Mouse (Mus musculus): ENCODE data around the gene 2310061I04Rik. TPM values are rescaled to one million over a fixed set of nuclear protein-coding genes. Genes with fewer than 3 reads are reported as not detected.

Gene 2310061I04Rik
- polyA plus RNA-seq, 1 experiment from 2014 or later = 15.6 TPM

DNA sequence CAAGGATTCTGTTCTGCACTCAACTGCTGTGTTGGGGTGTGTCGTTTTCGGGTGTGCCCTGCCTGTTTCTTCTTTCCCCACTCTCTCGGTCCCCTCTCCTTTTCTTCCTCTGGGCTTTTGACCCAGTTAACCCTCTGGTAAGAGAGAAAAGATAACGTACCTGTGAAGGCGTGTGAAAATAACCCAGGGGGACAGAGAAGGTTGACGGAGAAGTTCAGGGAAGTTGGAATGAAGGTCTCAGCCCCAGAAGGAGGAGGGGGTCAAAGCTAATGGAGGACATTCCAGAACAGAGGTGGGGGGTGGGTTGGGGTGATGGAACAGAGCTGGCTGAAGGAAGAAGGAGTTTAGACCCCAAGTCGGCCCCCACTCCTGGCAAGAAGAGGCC lies 28.3 kb downstream of the 2310061I04Rik start:
- no peak for DNase-seq
- peaks cover 32% of the 10 kb centered on the region for H3K4me1 ChIP-seq (ENCODE audit: insufficient read depth)
- WGBS (ENCODE audit: insufficient replicate concordance) = 2% methylated on average over 7 of the region's 7 CpGs
- TF ChIP-seq EP300 (IDR thresholded peaks at IDR 0.05; ENCODE audit: low read depth) = no peak
- TF ChIP-seq CTCF (IDR thresholded peaks at IDR 0.05; ENCODE audit: low read depth) = no peak
- peak overlapping the region; percentile 79 for H3K4me2 ChIP-seq (ENCODE audit: low read depth, low read length)
- no peaks in the 10 kb centered on the region for H3K9me3 ChIP-seq (ENCODE audit: low read length)
- peaks cover 39% of the 10 kb centered on the region for H3K27me3 ChIP-seq (ENCODE audit: insufficient read depth, low read length)
- H3K36me3 ChIP-seq (replicated peaks; ENCODE audit: insufficient read depth, low read length) = peaks cover 8% of the 10 kb centered on the region; the same call in 1 of the 2 replicates
- H3K4me3 ChIP-seq (ENCODE audit: low read depth, low read length) = peak overlapping the region; percentile 55
- ATAC-seq = no peak
- H3K9ac ChIP-seq (replicated peaks) = peak overlapping the region; percentile 61
- H3K27ac ChIP-seq (ENCODE audit: low read depth) = peak overlapping the region; percentile 95

DNA sequence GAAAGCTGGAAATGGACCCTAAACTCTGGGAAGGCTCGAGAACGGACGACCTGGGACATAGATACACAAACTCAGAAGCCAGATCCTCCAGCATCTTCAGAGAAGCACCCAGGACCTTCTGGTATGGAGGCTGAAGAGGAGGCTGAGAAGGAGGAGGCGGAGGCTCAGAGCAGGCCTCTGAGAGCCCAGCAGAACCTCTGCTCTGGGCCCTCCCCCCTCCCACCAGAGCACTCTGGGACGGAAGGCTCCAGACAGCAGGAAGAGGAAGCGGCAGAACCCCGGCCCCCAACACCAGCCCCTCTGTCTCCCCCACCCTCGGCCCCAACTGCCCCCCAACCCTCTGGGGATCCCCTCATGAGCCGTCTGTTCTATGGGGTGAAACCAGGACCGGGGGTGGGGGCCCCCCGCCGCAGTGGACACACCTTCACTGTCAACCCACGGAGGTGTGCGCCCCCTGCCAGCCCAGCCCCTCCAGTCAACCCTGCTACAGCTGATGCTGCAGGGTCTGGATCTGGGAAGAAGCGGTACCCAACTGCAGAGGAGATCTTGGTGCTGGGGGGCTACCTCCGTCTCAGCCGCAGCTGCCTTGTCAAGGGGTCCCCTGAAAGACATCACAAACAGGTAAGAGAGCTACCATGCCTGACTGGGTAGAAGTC lies 28.9 kb downstream of the 2310061I04Rik start:
- H3K9ac ChIP-seq (replicated peaks) = peak overlapping the region; percentile 61
- H3K4me2 ChIP-seq (ENCODE audit: low read depth, low read length) = peak overlapping the region; percentile 79
- peak overlapping the region; percentile 95 for H3K27ac ChIP-seq (ENCODE audit: low read depth)
- ATAC-seq = no peak
- peaks cover 39% of the 10 kb centered on the region for H3K27me3 ChIP-seq (ENCODE audit: insufficient read depth, low read length)
- H3K36me3 ChIP-seq (replicated peaks; ENCODE audit: insufficient read depth, low read length) = peaks cover 11% of the 10 kb centered on the region; the same call in 1 of the 2 replicates
- no peaks in the 10 kb centered on the region for H3K9me3 ChIP-seq (ENCODE audit: low read length)
- peak overlapping the region; percentile 55 for H3K4me3 ChIP-seq (ENCODE audit: low read depth, low read length)
- TF ChIP-seq CTCF (IDR thresholded peaks at IDR 0.05; ENCODE audit: low read depth) (peak; percentile 17; the same call in 1 of the 2 replicates), EP300 (IDR thresholded peaks at IDR 0.05; ENCODE audit: low read depth) (no peak)
- DNase-seq = peak; percentile 57
- 16% methylated on average over 16 of the region's 17 CpGs for WGBS (ENCODE audit: insufficient replicate concordance)
- H3K4me1 ChIP-seq (ENCODE audit: insufficient read depth) = peaks cover 29% of the 10 kb centered on the region

GRCm38 (mm10) chr17:35866911-35867890 lies 30.0 kb downstream of the 2310061I04Rik start:
- peak overlapping the region; percentile 61 for H3K9ac ChIP-seq (replicated peaks)
- TF ChIP-seq EP300 (IDR thresholded peaks at IDR 0.05; ENCODE audit: low read depth) (no peak), CTCF (IDR thresholded peaks at IDR 0.05; ENCODE audit: low read depth) (peak; percentile 55)
- peak overlapping the region; percentile 79 for H3K4me2 ChIP-seq (ENCODE audit: low read depth, low read length)
- peak overlapping the region; percentile 95 for H3K27ac ChIP-seq (ENCODE audit: low read depth)
- peaks cover 7% of the 10 kb centered on the region; the same call in 1 of the 2 replicates for H3K36me3 ChIP-seq (replicated peaks; ENCODE audit: insufficient read depth, low read length)
- no peaks in the 10 kb centered on the region for H3K9me3 ChIP-seq (ENCODE audit: low read length)
- H3K4me1 ChIP-seq (ENCODE audit: insufficient read depth) = peaks cover 24% of the 10 kb centered on the region
- H3K4me3 ChIP-seq (ENCODE audit: low read depth, low read length) = peak overlapping the region; percentile 55
- 7% methylated on average over 26 of the region's 26 CpGs for WGBS (ENCODE audit: insufficient replicate concordance)
- no peak for ATAC-seq
- DNase-seq = peak; percentile 52
- H3K27me3 ChIP-seq (ENCODE audit: insufficient read depth, low read length) = peaks cover 39% of the 10 kb centered on the region

GRCm38 (mm10) chr17:35866281-35866831 lies 30.9 kb downstream of the 2310061I04Rik start:
- Histone ChIP-seq H3K27ac (ENCODE audit: low read depth) (peak overlapping the region; percentile 95), H3K9ac (replicated peaks) (peak overlapping the region; percentile 61), H3K27me3 (ENCODE audit: insufficient read depth, low read length) (peaks cover 39% of the 10 kb centered on the region), H3K4me3 (ENCODE audit: low read depth, low read length) (peak overlapping the region; percentile 55), H3K4me2 (ENCODE audit: low read depth, low read length) (peak overlapping the region; percentile 79), H3K4me1 (ENCODE audit: insufficient read depth) (peaks cover 29% of the 10 kb centered on the region), H3K36me3 (replicated peaks; ENCODE audit: insufficient read depth, low read length) (peaks cover 6% of the 10 kb centered on the region; the same call in 1 of the 2 replicates), H3K9me3 (ENCODE audit: low read length) (no peaks in the 10 kb centered on the region)
- DNase-seq = peak; percentile 53
- WGBS (ENCODE audit: insufficient replicate concordance) = under 1% methylated on average over 38 of the region's 38 CpGs
- TF ChIP-seq EP300 (IDR thresholded peaks at IDR 0.05; ENCODE audit: low read depth) (no peak), CTCF (IDR thresholded peaks at IDR 0.05; ENCODE audit: low read depth) (no peak)
- no peak for ATAC-seq

DNA sequence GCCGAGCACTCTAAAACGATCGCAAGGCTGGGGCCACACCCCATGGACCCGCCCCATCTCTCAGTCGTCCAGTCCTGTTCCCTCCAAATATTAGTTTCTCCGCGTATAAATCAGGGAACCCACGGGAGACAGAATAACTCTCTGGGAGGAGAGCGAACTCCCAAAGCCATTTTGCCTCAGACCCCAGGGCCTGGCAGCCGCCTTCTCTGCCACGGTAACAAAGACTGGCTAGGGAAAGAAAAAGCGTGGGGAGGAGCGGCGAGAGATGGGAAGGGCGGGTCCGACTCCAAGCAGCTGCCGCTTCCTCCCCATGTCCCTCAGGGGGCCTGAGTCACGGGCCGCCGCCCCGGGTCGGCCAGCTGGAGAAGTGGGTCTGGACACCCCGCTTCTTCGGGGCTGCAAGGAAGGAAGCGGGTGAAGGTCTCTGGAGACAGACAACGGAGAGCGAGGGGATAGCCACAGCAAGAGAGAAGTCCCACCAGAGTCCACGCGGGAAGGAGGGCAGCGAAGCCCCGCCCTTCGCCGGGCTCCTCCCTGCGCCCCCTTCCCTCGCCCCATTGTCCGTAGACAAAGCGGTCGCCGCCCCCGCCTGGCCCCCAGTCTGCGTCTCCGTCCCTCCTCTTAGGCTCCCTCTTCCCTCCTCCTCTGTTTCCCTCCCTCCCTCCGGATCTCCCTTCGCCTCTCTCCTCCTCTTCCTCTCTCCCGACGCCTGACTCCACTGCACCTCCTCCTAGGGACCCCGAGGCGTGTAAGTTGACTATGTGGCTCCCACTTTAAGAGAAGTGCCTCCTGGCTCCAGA lies 31.6 kb downstream of the 2310061I04Rik start, which contains the start of gene Ppp1r18:
Gene Ppp1r18, plus strand, starts transcription at position 113 of the 800 bp plus-strand sequence.
- DNase-seq (peak; percentile 77), ATAC-seq (peak; percentile 4; the same call in 1 of the 2 replicates)
- peaks cover 39% of the 10 kb centered on the region for H3K27me3 ChIP-seq (ENCODE audit: insufficient read depth, low read length)
- peak within 1 kb of the TSS; percentile 55 for H3K4me3 ChIP-seq (ENCODE audit: low read depth, low read length)
- H3K36me3 ChIP-seq (replicated peaks; ENCODE audit: insufficient read depth, low read length) = 0 out of 2 replicates have a peak, but pooled peaks cover 3% of the 10 kb centered on the region
- WGBS (ENCODE audit: insufficient replicate concordance) = under 1% methylated on average over 38 of the region's 48 CpGs
- peak within 1 kb of the TSS; percentile 61 for H3K9ac ChIP-seq (replicated peaks)
- TF ChIP-seq EP300 (IDR thresholded peaks at IDR 0.05; ENCODE audit: low read depth) (no peak), CTCF (IDR thresholded peaks at IDR 0.05; ENCODE audit: low read depth) (no peak)
- H3K9me3 ChIP-seq (ENCODE audit: low read length) = no peaks in the 10 kb centered on the region
- peaks cover 32% of the 10 kb centered on the region for H3K4me1 ChIP-seq (ENCODE audit: insufficient read depth)
- peak within 1 kb of the TSS; percentile 95 for H3K27ac ChIP-seq (ENCODE audit: low read depth)
- peak within 1 kb of the TSS; percentile 79 for H3K4me2 ChIP-seq (ENCODE audit: low read depth, low read length)

Measured in liver, postnatal 0 days (tissue).